Mouse (Mus musculus) neural tube, embryonic 11.5 days (tissue): ENCODE measurements around the gene Cenpb. TPM values are rescaled to one million over a fixed set of nuclear protein-coding genes. Genes with fewer than 3 reads are reported as not detected.

Experiments
- ATAC-seq: fragments of 200-750 bp; cut with Nextera tagmentation; 2 replicates; pipeline ENCODE4 v1.8.0; 2017; ENCODE audit warnings: moderate number of reproducible peaks, mild to moderate bottlenecking, moderate TSS enrichment, moderate library complexity; ENCODE audit not compliant: insufficient read depth, low FRiP score, low TSS enrichment
- DNase-seq: peaks from one replicate; pipeline ENCODE4 v3.0.0-alpha.2; 2015; ENCODE audit warnings: low spot score
- H3K27ac ChIP-seq: fragments of 300-500 bp; sonication (generic); 2 replicates; pipeline ENCODE4 v1.5.1; 2014; ENCODE audit warnings: low read depth, mild to moderate bottlenecking, low read length
- H3K27me3 ChIP-seq: fragments of 300-500 bp; sonication (generic); 2 replicates; pipeline ENCODE4 v1.6.1; 2014; ENCODE audit warnings: mild to moderate bottlenecking, low read length, mixed read lengths; ENCODE audit not compliant: control insufficient read depth, insufficient read depth
- H3K36me3 ChIP-seq: fragments of 300-500 bp; sonication (generic); 2 replicates; pipeline ENCODE4 v1.6.1; 2014; ENCODE audit warnings: mild to moderate bottlenecking, low read length, moderate library complexity, mixed read lengths; ENCODE audit not compliant: control insufficient read depth, insufficient read depth
- H3K4me1 ChIP-seq: fragments of 300-500 bp; sonication (generic); 2 replicates; pipeline ENCODE4 v1.6.1; 2014; ENCODE audit warnings: low read length, mixed read lengths; ENCODE audit not compliant: control insufficient read depth, insufficient read depth
- H3K4me2 ChIP-seq: fragments of 300-500 bp; sonication (generic); 2 replicates; pipeline ENCODE4 v1.6.1; 2014; ENCODE audit warnings: low read depth, mild to moderate bottlenecking, moderate library complexity
- H3K4me3 ChIP-seq: fragments of 300-500 bp; sonication (generic); 2 replicates; pipeline ENCODE4 v1.5.1; 2014; ENCODE audit warnings: low read depth, low read length
- H3K9ac ChIP-seq: fragments of 300-500 bp; sonication (generic); 2 replicates; pipeline ENCODE4 v1.6.1; 2014; ENCODE audit warnings: mild to moderate bottlenecking, low read length
- H3K9me3 ChIP-seq: fragments of 300-500 bp; sonication (generic); 2 replicates; pipeline ENCODE4 v1.6.1; 2016; ENCODE audit warnings: low read length; ENCODE audit not compliant: control insufficient read depth
- WGBS: fragments of 180-500 bp; shearing (Covaris S2); extraction: QIAGEN DNeasy Blood & Tissue Kit; methylation state at CpG from one replicate; pipeline ENCODE4 v1.1.7; 2014; 5-methylcytosine and 5-hydroxymethylcytosine counted together
- polyA plus RNA-seq: library from polyadenylated mRNA; unstranded; fragments of >200 nt; fragmentation: Nextera tagmentation; extraction: Ambion mirVana; gene quantifications from 2 replicates; pipeline ENCODE4 v1.2.1, GENCODE M21; 2014

Cenpb gene
- polyA plus RNA-seq, 1 experiment from 2014 or later = 10.8 TPM

- Histone ChIP-seq H3K27me3 (no peaks in the 10 kb centered on the region), H3K27ac (peak within 1 kb of the TSS; percentile 62), H3K4me1 (peaks cover 16% of the 10 kb centered on the region), H3K9me3 (no peaks in the 10 kb centered on the region), H3K9ac (peak within 1 kb of the TSS; percentile 80), H3K4me2 (peak within 1 kb of the TSS; percentile 80), H3K36me3 (no peaks in the 10 kb centered on the region), H3K4me3 (peak within 1 kb of the TSS; percentile 48)
- DNase-seq (peak; percentile 74), ATAC-seq (peak; percentile 65)
- under 1% methylated on average over 28 of the region's 28 CpGs for WGBS
Measured at GRCm38 (mm10) chr2:131127161-131127730, 52.6 kb downstream of the Cenpb start, which contains the start of gene Hspa12b. Gene Hspa12b, plus strand, starts transcription at chr2:131127280.

DNA sequence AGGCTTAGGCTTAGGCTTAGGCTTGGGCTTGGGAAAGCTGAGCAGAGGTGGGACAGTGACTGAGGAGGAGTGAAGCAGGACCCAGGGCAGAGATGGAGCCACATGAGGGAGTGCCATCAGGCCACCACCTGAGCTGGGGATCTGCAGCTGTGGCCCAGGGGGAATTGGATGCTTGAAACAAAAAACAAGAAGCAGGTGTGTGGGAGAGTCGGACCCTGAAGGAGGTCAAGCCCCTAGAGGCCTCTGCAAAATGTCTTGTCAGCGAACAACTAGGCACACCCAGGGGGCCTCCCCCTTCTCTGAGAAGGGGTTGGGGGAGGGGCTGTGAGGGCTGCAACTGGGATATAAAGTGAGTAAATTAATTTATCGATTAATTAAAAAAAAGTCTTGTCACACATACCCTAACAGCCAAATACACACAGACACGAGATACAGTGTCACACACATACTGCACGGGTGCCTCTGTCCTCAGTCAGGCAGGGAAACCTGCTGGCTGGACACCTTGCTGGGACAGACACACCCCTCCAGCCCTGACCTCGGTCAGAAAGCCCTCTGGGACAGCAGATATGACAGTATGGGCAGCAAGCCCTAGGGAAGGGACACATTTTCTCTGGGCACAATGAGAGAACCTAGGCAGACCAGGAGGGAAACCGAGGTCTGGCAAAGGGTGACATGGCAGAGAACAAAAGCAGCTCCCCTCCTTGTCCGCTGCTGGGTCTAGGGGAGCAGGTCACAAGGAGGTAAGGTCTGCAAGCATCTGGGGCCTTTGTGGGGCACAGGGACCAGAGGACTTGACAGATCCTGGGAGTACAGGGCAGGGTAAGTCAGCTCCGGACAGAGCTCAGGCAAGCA, 53.7 kb downstream of the Cenpb start:
- H3K9ac ChIP-seq = 0 out of 2 replicates have a peak overlapping the region, but pooled peaks have one; percentile 23
- no peak for ATAC-seq

More for the DNA sequence above, 53.7 kb downstream of the Cenpb start:
- Histone ChIP-seq H3K4me2 (peak overlapping the region; percentile 12; the same call in 1 of the 2 replicates), H3K4me3 (no peak overlapping the region), H3K9me3 (no peaks in the 10 kb centered on the region), H3K4me1 (peaks cover 16% of the 10 kb centered on the region), H3K36me3 (no peaks in the 10 kb centered on the region), H3K27me3 (no peaks in the 10 kb centered on the region), H3K27ac (no peak overlapping the region)
- 38% methylated on average over 9 of the region's 9 CpGs for WGBS
- DNase-seq = no peak

Other genes starting within 250 kb of the Cenpb start
- gene Gfra4, start 137.0 kb downstream of the Cenpb start, polyA plus RNA-seq = 5.5 and 7.4 TPM in 2 replicates
- gene Adam33, start 116.3 kb downstream of the Cenpb start, polyA plus RNA-seq = 0.37 and 0.72 TPM in 2 replicates
- 0.04 and 0.12 TPM in 2 replicates for gene Siglec1, start 93.3 kb downstream of the Cenpb start, polyA plus RNA-seq
- gene Hspa12b, start 52.8 kb downstream of the Cenpb start, polyA plus RNA-seq = 4.5 and 5.0 TPM in 2 replicates
- not detected in 2 replicates for gene Gm11037, start 46.6 kb downstream of the Cenpb start, polyA plus RNA-seq
- gene 1700037H04Rik, start 20.0 kb downstream of the Cenpb start, polyA plus RNA-seq = 126 and 130 TPM in 2 replicates
- gene Cdc25b, start 6.9 kb upstream of the Cenpb start, polyA plus RNA-seq = 108 and 115 TPM in 2 replicates
- 5.8 and 6.0 TPM in 2 replicates for gene Spef1, start 7.2 kb upstream of the Cenpb start, polyA plus RNA-seq
- 27.6 and 29.0 TPM in 2 replicates for gene Ap5s1, start 27.0 kb upstream of the Cenpb start, polyA plus RNA-seq
- gene Mavs, start 54.0 kb upstream of the Cenpb start, polyA plus RNA-seq = 14.3 and 15.2 TPM in 2 replicates
- 58.2 and 58.5 TPM in 2 replicates for gene Pank2, start 82.4 kb upstream of the Cenpb start, polyA plus RNA-seq
- gene Rnf24, start 172.8 kb upstream of the Cenpb start, polyA plus RNA-seq = 11.0 TPM in 2 replicates